Mouse (Mus musculus): ENCODE measurements around the gene Slc7a3.

DNA sequence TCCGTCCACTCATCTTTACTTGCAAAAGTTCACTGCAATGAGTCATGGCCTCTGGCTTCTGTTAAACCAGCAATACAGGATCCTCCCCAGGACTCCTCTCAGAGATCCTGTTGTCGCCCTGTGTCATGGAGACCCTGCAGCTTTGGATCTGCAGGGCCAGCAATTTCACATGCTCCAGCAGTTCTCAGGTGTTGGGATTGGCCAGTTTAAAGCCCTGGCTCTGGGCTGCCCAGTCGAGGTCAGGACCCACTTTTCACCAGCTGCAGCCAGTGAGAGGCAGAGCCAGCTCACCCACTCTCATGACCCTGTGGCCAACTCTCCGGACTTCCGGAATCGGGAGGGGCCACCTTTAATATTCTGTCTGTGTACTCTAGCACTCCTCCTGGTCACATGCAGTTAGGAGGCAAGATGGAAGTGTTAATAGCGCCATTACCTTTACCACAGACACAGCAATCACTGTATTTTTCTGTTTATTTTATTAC, 40.7 kb upstream of the Slc7a3 start:
- TF ChIP-seq TAL1 (IDR thresholded peaks at IDR 0.05; ENCODE audit: low read length) (no peak), GATA1 (IDR thresholded peaks at IDR 0.05; ENCODE audit: low read length) (no peak)
